Mouse (Mus musculus) megakaryocyte, embryonic 14.5 days (primary cell): ENCODE measurements around the gene Spty2d1. TPM values are rescaled to one million over a fixed set of nuclear protein-coding genes. Genes with fewer than 3 reads are reported as not detected.

Experiments used
- H3K27me3 ChIP-seq: replicated peaks from 2 replicates; pipeline ENCODE3; 2012; ENCODE audit warnings: inconsistent platforms
- H3K36me3 ChIP-seq: replicated peaks from 2 replicates; pipeline ENCODE3; 2012; ENCODE audit warnings: low read length, inconsistent platforms, mixed read lengths
- H3K4me1 ChIP-seq: 2 replicates; pipeline ENCODE4 v1.6.1; 2012; ENCODE audit warnings: inconsistent platforms
- H3K4me3 ChIP-seq: replicated peaks from 2 replicates; pipeline ENCODE3; 2012; ENCODE audit warnings: moderate library complexity, mild to moderate bottlenecking, inconsistent platforms
- H3K9me3 ChIP-seq: 2 replicates; pipeline ENCODE4 v1.6.1; 2012; ENCODE audit warnings: inconsistent platforms
- FLI1 ChIP-seq: IDR thresholded peaks from 2 replicates; pipeline ENCODE4 v1.6.1; 2012; ENCODE audit warnings: low read length, inconsistent platforms, mixed read lengths
- GATA1 ChIP-seq: IDR thresholded peaks from 3 replicates; pipeline ENCODE4 v1.6.1; 2012; ENCODE audit warnings: mixed read lengths, low read length, inconsistent platforms, borderline replicate concordance
- polyA plus RNA-seq: library from polyadenylated mRNA; stranded (reverse); fragments of >175 nt; gene quantifications from 2 replicates; pipeline ENCODE4 v1.2.3, GENCODE M21; 2012; ENCODE audit warnings: low replicate concordance; ENCODE audit not compliant: insufficient read depth

The Spty2d1 gene
- polyA plus RNA-seq, 1 experiment, result 3.1 TPM

DNA sequence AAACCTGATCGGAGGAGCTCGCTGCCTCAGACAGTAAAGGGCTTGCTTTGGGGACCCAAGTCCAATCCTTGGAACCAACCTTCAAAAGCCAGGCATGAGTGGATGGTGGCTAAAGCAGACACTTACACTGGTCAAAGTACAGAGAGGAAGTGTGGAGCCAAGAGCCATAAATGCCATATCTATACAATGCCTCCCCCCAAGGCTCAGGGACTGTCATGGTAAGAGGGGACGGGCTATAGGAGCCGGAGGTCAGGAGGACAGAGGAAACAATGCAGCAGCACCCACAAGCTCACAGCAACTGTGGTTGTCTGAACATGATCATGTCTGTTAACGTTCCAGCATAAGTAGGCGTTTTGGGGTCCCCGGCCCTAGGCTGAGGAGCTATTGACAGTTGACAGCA lies 16.2 kb upstream of the Spty2d1 start:
- H3K36me3 ChIP-seq, result no peaks in the 10 kb centered on the region
- no peaks in the 10 kb centered on the region for H3K9me3 ChIP-seq
- H3K4me3 ChIP-seq, result no peak overlapping the region
- peaks cover 26% of the 10 kb centered on the region for H3K4me1 ChIP-seq
- TF ChIP-seq GATA1, result no peak
- no peak for TF ChIP-seq FLI1
- H3K27me3 ChIP-seq, result peaks cover 20% of the 10 kb centered on the region

DNA sequence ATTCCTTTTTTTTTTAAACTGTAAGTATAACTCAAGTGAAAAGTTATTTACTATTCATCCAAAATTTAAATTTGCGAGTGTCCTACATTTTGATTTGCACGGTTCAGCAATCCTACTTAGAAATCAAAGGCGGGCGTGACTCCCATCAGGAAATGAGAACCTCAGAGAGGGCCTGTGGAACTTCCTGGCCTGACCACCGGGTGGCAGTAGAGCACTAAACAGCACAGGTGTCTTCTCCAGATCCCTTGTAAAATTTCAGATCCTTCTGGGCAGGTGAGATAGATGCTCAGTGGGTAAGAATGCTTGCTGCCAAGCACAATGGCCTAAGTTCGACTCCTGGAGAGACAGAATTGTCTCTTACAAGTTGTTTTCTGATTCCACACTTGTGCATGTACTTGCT lies 15.3 kb upstream of the Spty2d1 start:
- Histone ChIP-seq H3K9me3 (no peaks in the 10 kb centered on the region), H3K27me3 (peaks cover 20% of the 10 kb centered on the region), H3K4me3 (no peak overlapping the region), H3K36me3 (no peaks in the 10 kb centered on the region), H3K4me1 (peaks cover 23% of the 10 kb centered on the region)
- TF ChIP-seq FLI1, result no peak
- TF ChIP-seq GATA1, result no peak

DNA sequence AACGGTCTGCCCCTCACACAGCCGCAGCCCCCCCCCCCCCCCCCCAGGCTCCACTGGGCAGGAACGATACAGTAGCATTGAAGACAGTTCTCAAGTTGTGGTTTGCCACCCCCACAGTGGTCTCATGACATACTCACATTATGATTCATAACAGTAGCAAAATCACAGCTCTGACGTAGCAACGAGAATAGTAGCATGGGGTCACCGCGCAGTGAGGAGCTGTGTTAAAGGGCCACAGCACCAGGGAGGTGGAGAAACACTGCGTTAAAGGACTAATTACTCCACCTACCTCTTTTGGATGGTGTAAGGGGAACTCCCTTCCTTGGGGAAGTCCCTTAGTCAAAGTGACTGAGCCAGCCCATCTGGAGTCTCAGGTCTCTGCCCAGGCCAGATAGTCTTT lies 14.3 kb upstream of the Spty2d1 start:
- H3K4me3 ChIP-seq, result peak overlapping the region; percentile 83

DNA sequence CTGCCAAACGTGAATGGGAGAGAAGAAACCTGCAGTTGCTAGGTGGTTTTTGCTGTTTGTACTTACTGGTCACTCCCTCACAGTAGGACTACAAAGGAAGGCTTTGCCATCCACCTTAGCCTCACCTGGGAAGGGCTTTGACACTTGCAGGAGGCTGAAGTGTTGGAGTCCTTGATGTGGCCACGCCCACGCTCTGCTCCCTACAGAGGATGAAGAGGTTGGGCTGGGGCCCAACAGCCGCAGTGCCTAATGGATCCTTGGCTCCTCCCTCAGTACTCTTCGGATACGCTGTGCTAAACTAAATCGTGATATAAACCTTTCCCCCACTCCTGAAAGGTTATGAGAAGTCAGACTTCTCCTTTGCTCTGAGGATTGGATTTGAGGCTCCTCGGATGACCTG lies 12.7 kb upstream of the Spty2d1 start:
- TF ChIP-seq FLI1 (no peak), GATA1 (no peak)
- H3K27me3 ChIP-seq, result peaks cover 20% of the 10 kb centered on the region
- no peaks in the 10 kb centered on the region for H3K9me3 ChIP-seq
- no peak overlapping the region for H3K4me3 ChIP-seq
- H3K4me1 ChIP-seq, result peaks cover 22% of the 10 kb centered on the region
- H3K36me3 ChIP-seq, result no peaks in the 10 kb centered on the region

More for the DNA sequence above, 14.3 kb upstream of the Spty2d1 start:
- Histone ChIP-seq H3K4me1 (peaks cover 14% of the 10 kb centered on the region), H3K9me3 (no peaks in the 10 kb centered on the region), H3K27me3 (peaks cover 20% of the 10 kb centered on the region), H3K36me3 (no peaks in the 10 kb centered on the region)
- TF ChIP-seq FLI1 (no peak), GATA1 (no peak)

DNA sequence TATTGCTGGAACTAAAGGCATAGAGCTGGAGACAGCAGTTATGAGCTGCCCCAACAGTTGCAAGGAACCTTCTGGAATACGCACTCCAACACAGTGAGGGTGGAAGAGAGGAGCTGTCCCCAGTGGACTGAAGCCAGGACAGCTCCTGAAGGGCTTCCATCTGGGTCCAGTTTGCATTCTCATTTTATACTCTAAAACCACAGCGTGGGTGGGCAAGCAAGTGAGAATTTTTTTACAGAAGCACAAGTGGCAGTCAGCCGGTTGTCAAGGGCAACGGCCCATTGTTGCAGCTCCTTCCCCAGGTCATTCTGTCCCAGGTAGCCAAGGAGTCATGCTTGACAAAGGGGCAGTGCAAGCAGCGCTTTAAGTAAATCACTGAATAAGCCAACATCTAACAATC lies 11.4 kb upstream of the Spty2d1 start:
- no peaks in the 10 kb centered on the region for H3K36me3 ChIP-seq
- peaks cover 18% of the 10 kb centered on the region for H3K27me3 ChIP-seq
- peaks cover 35% of the 10 kb centered on the region for H3K4me1 ChIP-seq
- H3K9me3 ChIP-seq, result no peaks in the 10 kb centered on the region
- no peak for TF ChIP-seq FLI1
- TF ChIP-seq GATA1, result no peak
- no peak overlapping the region for H3K4me3 ChIP-seq

DNA sequence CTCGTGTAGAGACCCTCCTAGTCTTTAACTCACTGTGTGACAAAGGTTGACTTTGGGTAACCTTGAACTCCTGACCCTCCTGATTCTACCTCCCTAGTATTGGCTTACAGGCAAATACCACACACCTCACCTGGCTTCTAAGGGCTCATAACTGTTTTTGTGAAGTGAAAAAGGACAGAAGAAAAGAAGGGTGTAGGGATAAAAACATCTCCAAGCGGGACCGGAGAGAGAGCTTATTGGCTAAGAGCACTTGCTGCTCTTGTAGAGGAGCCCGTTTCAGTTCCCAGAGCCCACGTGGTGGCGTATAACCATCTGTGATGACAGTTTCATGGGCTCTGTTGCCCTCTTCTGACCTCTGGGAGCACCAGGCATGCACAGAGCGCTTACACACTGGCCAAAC lies 8.9 kb upstream of the Spty2d1 start:
- TF ChIP-seq GATA1 (no peak), FLI1 (no peak)
- H3K27me3 ChIP-seq, result peaks cover 15% of the 10 kb centered on the region
- no peaks in the 10 kb centered on the region for H3K9me3 ChIP-seq
- no peak overlapping the region for H3K4me3 ChIP-seq
- no peaks in the 10 kb centered on the region for H3K36me3 ChIP-seq
- peaks cover 51% of the 10 kb centered on the region for H3K4me1 ChIP-seq

DNA sequence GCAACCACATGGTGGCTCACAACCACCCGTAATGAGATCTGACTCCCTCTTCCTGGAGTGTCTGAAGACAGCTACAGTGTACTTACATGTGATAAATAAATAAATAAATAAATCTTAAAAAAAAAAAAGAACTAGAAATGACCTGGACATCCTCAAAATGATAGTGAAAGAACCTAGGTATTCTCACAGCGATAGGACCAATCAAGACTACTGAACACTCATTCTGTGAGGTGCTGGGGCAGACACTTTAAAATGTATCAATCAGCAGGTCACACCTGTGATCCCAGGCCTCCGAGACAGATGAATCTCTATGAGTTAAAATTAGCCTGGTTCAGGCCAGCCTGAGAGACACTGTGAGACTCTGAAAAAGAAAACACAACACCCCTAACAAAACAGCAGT lies 8.4 kb upstream of the Spty2d1 start:
- H3K9me3 ChIP-seq, result no peaks in the 10 kb centered on the region
- H3K27me3 ChIP-seq, result peaks cover 15% of the 10 kb centered on the region
- TF ChIP-seq GATA1, result no peak
- TF ChIP-seq FLI1, result no peak
- H3K36me3 ChIP-seq, result no peaks in the 10 kb centered on the region
- H3K4me1 ChIP-seq, result peaks cover 48% of the 10 kb centered on the region
- H3K4me3 ChIP-seq, result no peak overlapping the region

DNA sequence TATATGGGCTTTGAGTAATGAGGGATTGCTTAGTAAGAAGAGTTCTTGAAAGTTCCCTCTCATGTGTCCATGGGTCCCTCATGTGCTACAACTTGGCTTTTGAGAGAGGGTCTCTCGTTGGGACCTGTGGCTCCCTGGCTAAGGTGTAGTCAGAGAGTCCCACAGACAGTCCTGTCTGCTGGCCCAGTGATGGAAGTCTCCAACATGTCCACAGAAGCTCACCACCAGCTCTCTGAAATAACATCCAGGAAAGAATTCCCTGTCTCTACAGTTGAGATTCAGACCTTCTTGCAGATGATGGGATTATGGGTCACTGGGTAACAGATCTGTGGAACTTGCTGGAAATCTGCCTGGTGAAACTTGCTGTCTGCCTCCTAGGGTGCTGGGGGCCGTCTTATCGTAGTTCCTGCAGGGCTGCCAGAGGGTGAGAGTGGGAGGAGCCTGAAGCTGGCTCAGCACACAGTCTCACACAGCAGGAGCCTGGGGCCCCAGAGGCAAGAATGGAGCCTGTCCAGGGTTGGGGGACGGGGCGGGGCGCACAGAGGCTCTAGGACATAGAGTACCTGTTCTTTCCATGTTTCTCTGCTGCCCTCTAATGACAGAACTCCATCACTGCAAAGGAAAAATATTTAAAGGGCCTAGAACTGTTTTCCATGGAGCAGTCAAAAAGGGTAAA lies 7.3 kb upstream of the Spty2d1 start:
- no peaks in the 10 kb centered on the region for H3K9me3 ChIP-seq
- H3K36me3 ChIP-seq, result no peaks in the 10 kb centered on the region
- TF ChIP-seq FLI1 (no peak), GATA1 (no peak)
- peaks cover 56% of the 10 kb centered on the region for H3K4me1 ChIP-seq
- H3K4me3 ChIP-seq, result peak overlapping the region; percentile 83
- H3K27me3 ChIP-seq, result peaks cover 7% of the 10 kb centered on the region

DNA sequence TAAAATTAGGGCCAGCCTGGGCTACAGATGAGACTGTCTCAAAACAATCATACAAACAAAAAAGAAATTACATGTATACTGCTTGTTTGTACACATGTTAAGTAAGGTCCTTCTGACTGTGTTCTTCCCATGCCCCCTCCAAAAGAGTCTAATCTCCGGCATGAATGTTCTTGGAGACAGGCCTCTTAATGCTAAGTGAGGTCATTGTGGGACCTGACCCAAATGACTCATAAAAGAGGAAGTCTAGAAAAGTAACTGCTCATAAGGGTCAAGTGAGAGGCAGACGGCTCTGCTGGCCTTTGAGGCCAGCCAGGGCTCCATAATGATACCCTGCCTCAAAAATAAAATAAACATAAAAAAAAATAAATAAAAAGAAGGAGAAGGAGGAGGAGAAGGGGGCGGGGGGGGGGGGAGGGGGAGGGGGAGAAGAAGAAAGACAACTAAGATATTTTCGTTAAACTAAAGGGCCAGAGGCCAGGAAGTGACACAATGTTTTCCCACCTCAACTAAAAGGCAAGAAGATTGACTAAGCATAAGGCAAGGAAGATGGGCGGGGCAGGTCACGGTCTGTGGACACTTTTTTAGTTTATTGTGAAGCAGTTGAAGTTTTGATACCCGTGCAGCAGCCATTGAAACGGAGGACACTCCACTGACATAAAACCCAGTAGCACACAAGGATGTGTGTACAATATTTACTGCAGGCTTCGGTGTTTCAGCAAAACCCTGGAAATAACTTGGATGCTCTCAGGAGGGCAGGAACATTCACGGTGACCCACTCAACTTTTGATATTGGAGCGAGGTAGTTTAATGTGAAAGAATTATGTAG lies 6.6 kb upstream of the Spty2d1 start:
- H3K4me3 ChIP-seq, result peak overlapping the region; percentile 83
- peaks cover 3% of the 10 kb centered on the region for H3K27me3 ChIP-seq
- H3K4me1 ChIP-seq, result peaks cover 61% of the 10 kb centered on the region
- H3K36me3 ChIP-seq, result no peaks in the 10 kb centered on the region
- no peak for TF ChIP-seq GATA1
- no peak for TF ChIP-seq FLI1
- no peaks in the 10 kb centered on the region for H3K9me3 ChIP-seq

DNA sequence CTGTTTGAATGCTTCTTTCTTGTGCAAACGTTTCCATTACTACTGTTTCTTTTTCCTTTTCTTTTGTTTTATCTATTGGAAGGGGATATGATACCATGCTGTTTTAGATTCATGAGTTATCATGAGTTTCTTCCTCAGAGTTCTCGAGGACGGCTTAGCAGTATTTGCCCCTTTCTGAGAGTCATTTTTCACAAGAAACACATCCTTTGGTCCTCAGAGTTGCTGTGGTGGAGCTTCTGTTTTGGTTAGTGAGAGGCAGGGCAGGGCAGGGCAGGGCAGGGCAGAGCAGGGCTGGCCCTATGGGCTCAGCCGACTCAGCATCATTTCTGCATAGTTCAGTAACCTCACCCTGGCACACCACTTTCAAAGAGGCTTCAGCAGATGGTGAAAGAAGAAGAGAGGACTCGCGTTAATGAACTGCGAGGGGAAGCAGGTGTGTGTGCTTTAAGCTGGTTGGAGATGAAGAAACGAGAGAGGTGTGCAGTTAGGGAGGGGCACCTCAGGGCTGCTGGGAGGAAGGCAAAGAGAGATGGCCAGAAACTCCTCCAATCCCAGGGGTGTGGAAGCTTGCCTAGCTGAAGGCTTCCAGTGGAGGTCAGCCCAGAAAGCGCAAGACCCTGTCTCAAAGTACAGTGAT lies 5.0 kb upstream of the Spty2d1 start:
- no peaks in the 10 kb centered on the region for H3K27me3 ChIP-seq
- H3K4me1 ChIP-seq, result peaks cover 69% of the 10 kb centered on the region
- TF ChIP-seq FLI1, result no peak
- TF ChIP-seq GATA1, result no peak
- peak overlapping the region; percentile 86 for H3K4me3 ChIP-seq
- H3K9me3 ChIP-seq, result no peaks in the 10 kb centered on the region
- H3K36me3 ChIP-seq, result no peaks in the 10 kb centered on the region
